Mouse (Mus musculus) MEL (cell line): ENCODE data around the gene Tmcc3. TPM values are rescaled to one million over a fixed set of nuclear protein-coding genes. Genes with fewer than 3 reads are reported as not detected.

ENCODE experiments used
- DNase-seq: peaks from one replicate; pipeline ENCODE4 v3.0.0; 2011; ENCODE audit warnings: low read depth, low spot score
- H3K27ac ChIP-seq: 2 replicates; pipeline ENCODE4 v1.5.1; 2012; ENCODE audit warnings: low read depth, mild to moderate bottlenecking, control low read depth, low read length, moderate library complexity; ENCODE audit not compliant: control insufficient read depth
- H3K27me3 ChIP-seq, 2 experiments: fragments of 150-350 bp in 1 of 2; sonication (generic) in 1 of 2; 2 replicates each; pipeline ENCODE4 v1.6.1; 2012; ENCODE audit warnings: low read length in 2 of 2, mild to moderate bottlenecking in 2 of 2, improper control_type of control experiment in 1 of 2, moderate library complexity in 1 of 2; ENCODE audit not compliant: insufficient read depth in 2 of 2, control insufficient read depth in 1 of 2
- H3K36me3 ChIP-seq, 2 experiments: 2 replicates each; pipeline ENCODE4 v1.6.1; 2012 to 2014; ENCODE audit warnings: low read length in 2 of 2, improper control_type of control experiment in 1 of 2, inconsistent platforms in 1 of 2, mild to moderate bottlenecking in 1 of 2; ENCODE audit not compliant: insufficient read depth in 2 of 2, control insufficient read depth in 1 of 2
- H3K4me1 ChIP-seq, 2 experiments: fragments of 150-350 bp in 1 of 2; sonication (generic) in 1 of 2; 2 replicates each; pipeline ENCODE4 v1.6.1; 2012; ENCODE audit warnings: low read length in 2 of 2, improper control_type of control experiment in 1 of 2, mild to moderate bottlenecking in 1 of 2; ENCODE audit not compliant: insufficient read depth in 2 of 2, control insufficient read depth in 1 of 2
- H3K4me3 ChIP-seq, 2 experiments: fragments of 150-350 bp in 1 of 2; sonication (generic) in 1 of 2; 2 replicates each; pipeline ENCODE4 v1.5.1; 2012; ENCODE audit warnings: low read depth in 2 of 2, low read length in 2 of 2, mild to moderate bottlenecking in 2 of 2, moderate library complexity in 2 of 2, control low read depth in 1 of 2, improper control_type of control experiment in 1 of 2; ENCODE audit not compliant: control insufficient read depth in 1 of 2, insufficient read depth in 1 of 2
- H3K79me2 ChIP-seq: 2 replicates; pipeline ENCODE4 v1.6.1; 2012; ENCODE audit warnings: mild to moderate bottlenecking, low read length, moderate library complexity; ENCODE audit not compliant: control insufficient read depth, poor library complexity, insufficient read depth
- H3K9ac ChIP-seq: 2 replicates; pipeline ENCODE4 v1.6.1; 2012; ENCODE audit warnings: low read depth, mild to moderate bottlenecking, control low read depth, low read length, moderate library complexity; ENCODE audit not compliant: control insufficient read depth, poor library complexity, severe bottlenecking
- H3K9me3 ChIP-seq: fragments of 150-350 bp; sonication (generic); replicated peaks from 2 replicates; pipeline ENCODE4 v1.6.1; 2012; ENCODE audit warnings: mild to moderate bottlenecking, low read length, improper control_type of control experiment, moderate library complexity; ENCODE audit not compliant: insufficient read depth
- BHLHE40 ChIP-seq: IDR thresholded peaks from 2 replicates; pipeline ENCODE4 v1.6.1; 2012; ENCODE audit warnings: low read depth, mild to moderate bottlenecking, inconsistent platforms, low read length, improper control_type of control experiment, borderline replicate concordance
- CHD1 ChIP-seq: IDR thresholded peaks from 2 replicates; pipeline ENCODE4 v1.6.1; 2012; ENCODE audit warnings: low read depth, mild to moderate bottlenecking, inconsistent platforms, low read length, improper control_type of control experiment
- CHD2 ChIP-seq: IDR thresholded peaks from 2 replicates; pipeline ENCODE4 v1.6.1; 2011; ENCODE audit warnings: low read length, improper control_type of control experiment
- CTCF ChIP-seq, 3 experiments: IDR thresholded peaks in 2 of 3; conservative IDR thresholded peaks in 1 of 3; 2 replicates each; pipeline ENCODE4 v1.5.1; 2011 to 2012; ENCODE audit warnings: low read length in 3 of 3, low read depth in 2 of 3, mild to moderate bottlenecking in 2 of 3, improper control_type of control experiment in 1 of 3, inconsistent platforms in 1 of 3, mixed read lengths in 1 of 3, moderate library complexity in 1 of 3; ENCODE audit not compliant: control insufficient read depth in 1 of 3, insufficient read depth in 1 of 3, poor library complexity in 1 of 3, severe bottlenecking in 1 of 3
- E2F4 ChIP-seq: IDR thresholded peaks from 2 replicates; pipeline ENCODE4 v1.6.1; 2011; ENCODE audit warnings: low read depth, low read length, improper control_type of control experiment, borderline replicate concordance
- ELF1 ChIP-seq: IDR thresholded peaks from 2 replicates; pipeline ENCODE4 v1.6.1; 2014; ENCODE audit warnings: low read depth, mild to moderate bottlenecking, inconsistent platforms, low read length, improper control_type of control experiment, moderate library complexity
- EP300 ChIP-seq, 2 experiments: IDR thresholded peaks; 2 replicates each; pipeline ENCODE4 v1.6.1; 2011; ENCODE audit warnings: improper control_type of control experiment in 2 of 2, low read length in 2 of 2, low read depth in 1 of 2, mild to moderate bottlenecking in 1 of 2
- ETS1 ChIP-seq: IDR thresholded peaks from 2 replicates; pipeline ENCODE4 v1.6.1; 2012; ENCODE audit warnings: low read depth, mild to moderate bottlenecking, inconsistent platforms, low read length, improper control_type of control experiment, moderate library complexity
- JUND ChIP-seq: IDR thresholded peaks from 2 replicates; pipeline ENCODE4 v1.6.1; 2011; ENCODE audit warnings: low read depth, mild to moderate bottlenecking, improper control_type of control experiment, low read length
- KAT2A ChIP-seq: conservative IDR thresholded peaks from 2 replicates; pipeline ENCODE4 v1.6.1; 2012; ENCODE audit warnings: low read depth, low read length, improper control_type of control experiment, inconsistent platforms
- MAFK ChIP-seq: IDR thresholded peaks from 2 replicates; pipeline ENCODE4 v1.6.1; 2011; ENCODE audit warnings: low read depth, mild to moderate bottlenecking, low read length, improper control_type of control experiment, borderline replicate concordance
- MAX ChIP-seq: IDR thresholded peaks from 2 replicates; pipeline ENCODE4 v1.6.1; 2011; ENCODE audit warnings: low read length, improper control_type of control experiment
- MEF2A ChIP-seq: IDR thresholded peaks from 2 replicates; pipeline ENCODE4 v1.6.1; 2014; ENCODE audit warnings: low read depth, mild to moderate bottlenecking, inconsistent platforms, low read length, improper control_type of control experiment; ENCODE audit not compliant: poor library complexity, insufficient replicate concordance, severe bottlenecking; ENCODE audit errors: extremely low read depth
- MYB ChIP-seq: IDR thresholded peaks from 2 replicates; pipeline ENCODE4 v1.6.1; 2011; ENCODE audit warnings: mild to moderate bottlenecking, low read depth, low read length, improper control_type of control experiment
- NELFE ChIP-seq: IDR thresholded peaks from 2 replicates; pipeline ENCODE4 v1.6.1; 2011; ENCODE audit warnings: low read depth, low read length, improper control_type of control experiment
- NRF1 ChIP-seq: IDR thresholded peaks from 2 replicates; pipeline ENCODE4 v1.6.1; 2014; ENCODE audit warnings: low read depth, mild to moderate bottlenecking, inconsistent platforms, low read length, improper control_type of control experiment, moderate library complexity; ENCODE audit not compliant: poor library complexity, insufficient read depth, severe bottlenecking
- POLR2A ChIP-seq, 2 experiments: IDR thresholded peaks; 2 replicates each; pipeline ENCODE4 v1.6.1; 2011 to 2012; ENCODE audit warnings: low read length in 2 of 2, mild to moderate bottlenecking in 2 of 2, control low read depth in 1 of 2, improper control_type of control experiment in 1 of 2, low read depth in 1 of 2, moderate library complexity in 1 of 2; ENCODE audit not compliant: control insufficient read depth in 1 of 2, insufficient read depth in 1 of 2, poor library complexity in 1 of 2
- POLR2AphosphoS2 ChIP-seq: IDR thresholded peaks from 2 replicates; pipeline ENCODE4 v1.6.1; 2011; ENCODE audit warnings: low read length, improper control_type of control experiment
- POLR2AphosphoS5 ChIP-seq: IDR thresholded peaks from 2 replicates; pipeline ENCODE4 v1.6.1; 2012; ENCODE audit warnings: low read depth, borderline replicate concordance, mild to moderate bottlenecking, inconsistent platforms, low read length, moderate library complexity, mixed read lengths
- RAD21 ChIP-seq: IDR thresholded peaks from 2 replicates; pipeline ENCODE4 v1.6.1; 2011; ENCODE audit warnings: mild to moderate bottlenecking, low read depth, low read length, improper control_type of control experiment
- SIN3A ChIP-seq: IDR thresholded peaks from 2 replicates; pipeline ENCODE4 v1.6.1; 2012; ENCODE audit warnings: low read length, improper control_type of control experiment, inconsistent platforms
- SMC3 ChIP-seq: IDR thresholded peaks from 2 replicates; pipeline ENCODE4 v1.6.1; 2011; ENCODE audit warnings: low read depth, low read length, improper control_type of control experiment
- TAL1 ChIP-seq: IDR thresholded peaks from 2 replicates; pipeline ENCODE4 v1.6.1; 2012; ENCODE audit warnings: mild to moderate bottlenecking, inconsistent platforms, low read length, moderate library complexity, mixed read lengths
- USF1 ChIP-seq: IDR thresholded peaks from 2 replicates; pipeline ENCODE4 v1.6.1; 2014; ENCODE audit warnings: low read depth, mild to moderate bottlenecking, inconsistent platforms, low read length, improper control_type of control experiment, moderate library complexity
- USF2 ChIP-seq, 2 experiments: IDR thresholded peaks; 2 replicates each; pipeline ENCODE4 v1.6.1; 2011 to 2012; ENCODE audit warnings: improper control_type of control experiment in 2 of 2, low read length in 2 of 2, borderline replicate concordance in 1 of 2, inconsistent platforms in 1 of 2, low read depth in 1 of 2, mild to moderate bottlenecking in 1 of 2; ENCODE audit not compliant: insufficient read depth in 1 of 2
- ZC3H11A ChIP-seq: IDR thresholded peaks from 2 replicates; pipeline ENCODE4 v1.6.1; 2012; ENCODE audit warnings: low read depth, mild to moderate bottlenecking, inconsistent platforms, low read length, improper control_type of control experiment
- polyA plus RNA-seq, 2 experiments: library from polyadenylated mRNA; stranded (reverse) in 1 of 2; unstranded in 1 of 2; fragments of >175 nt in 1 of 2; fragments of >200 nt in 1 of 2; gene quantifications; 2 replicates each; pipeline versions ENCODE4 v1.2.1 to v1.2.4; 2012; ENCODE audit warnings: low replicate concordance in 2 of 2, low read depth in 1 of 2; ENCODE audit not compliant: insufficient read length in 2 of 2, insufficient read depth in 1 of 2, missing spikeins in 1 of 2
- total RNA-seq: library from RNA; depleted of rRNA; stranded (reverse); fragments of 300-350 nt; gene quantifications from 2 replicates; pipeline ENCODE4 v1.2.3, GENCODE M21; 2012

Tmcc3 gene
- total and polyA plus RNA-seq, 3 experiments = 1.3 to 2.6 TPM; not detected in 1

GRCm38 (mm10) chr10:94477366-94478225 is 165.8 kb downstream of the Tmcc3 start:
- H3K4me1 ChIP-seq = 0 out of 4 replicates have a peak, but pooled peaks cover 0 to 2% of the 10 kb centered on the region in 2 experiments
- no peak overlapping the region for H3K4me3 ChIP-seq
- H3K9me3 ChIP-seq = no peaks in the 10 kb centered on the region
- DNase-seq = no peak
- H3K36me3 ChIP-seq = no peaks in the 10 kb centered on the region
- peaks cover 0 to 4% of the 10 kb centered on the region in 2 experiments; a peak in 2 of 4 replicates for H3K27me3 ChIP-seq
- TF ChIP-seq POLR2AphosphoS5 (no peak), POLR2A (IDR thresholded peaks at IDR 0.05; ENCODE audit: control insufficient read depth in 1 of 2, insufficient read depth in 1 of 2, low read depth in 1 of 2, low read length in 2 of 2, poor library complexity in 1 of 2) (no peak), BHLHE40 (no peak), ZC3H11A (no peak), JUND (no peak), CHD1 (no peak), RAD21 (no peak), ELF1 (no peak), E2F4 (no peak), TAL1 (no peak), MEF2A (no peak), MAX (no peak), KAT2A (no peak), ETS1 (no peak), SIN3A (no peak)
- H3K79me2 ChIP-seq = no peaks in the 10 kb centered on the region
- H3K9ac ChIP-seq = no peak overlapping the region
- no peak overlapping the region for H3K27ac ChIP-seq

GRCm38 (mm10) chr10:94479646-94480045 is 167.9 kb downstream of the Tmcc3 start:
- no peak for DNase-seq
- Histone ChIP-seq H3K36me3 (no peaks in the 10 kb centered on the region), H3K4me3 (no peak overlapping the region), H3K9ac (no peak overlapping the region), H3K9me3 (no peaks in the 10 kb centered on the region), H3K27ac (no peak overlapping the region), H3K79me2 (no peaks in the 10 kb centered on the region), H3K4me1 (0 out of 4 replicates have a peak, but pooled peaks cover 0 to 2% of the 10 kb centered on the region in 2 experiments), H3K27me3 (peaks cover 0 to 4% of the 10 kb centered on the region in 2 experiments; a peak in 3 of 4 replicates)
- no peak for TF ChIP-seq MAFK
- no peak for TF ChIP-seq USF1
- no peak for TF ChIP-seq MYB
- no peak for TF ChIP-seq EP300 (IDR thresholded peaks at IDR 0.05; ENCODE audit: low read depth in 1 of 2, low read length in 2 of 2)
- no peak for TF ChIP-seq TAL1
- TF ChIP-seq NRF1 = no peak
- no peak for TF ChIP-seq SMC3
- TF ChIP-seq MAX = no peak
- TF ChIP-seq ZC3H11A = no peak
- TF ChIP-seq CTCF (IDR thresholded peaks at IDR 0.05 in 2 of 3, conservative IDR thresholded peaks at IDR 0.05 in 1 of 3; ENCODE audit: control insufficient read depth in 1 of 3, insufficient read depth in 1 of 3, low read depth in 2 of 3, low read length in 3 of 3, poor library complexity in 1 of 3, severe bottlenecking in 1 of 3) = no peak
- no peak for TF ChIP-seq RAD21
- no peak for TF ChIP-seq POLR2A (IDR thresholded peaks at IDR 0.05; ENCODE audit: control insufficient read depth in 1 of 2, insufficient read depth in 1 of 2, low read depth in 1 of 2, low read length in 2 of 2, poor library complexity in 1 of 2)
- no peak for TF ChIP-seq POLR2AphosphoS2
- TF ChIP-seq NELFE = no peak
- no peak for TF ChIP-seq CHD2
- TF ChIP-seq USF2 (IDR thresholded peaks at IDR 0.05; ENCODE audit: borderline replicate concordance in 1 of 2, insufficient read depth in 1 of 2, low read depth in 1 of 2, low read length in 2 of 2) = no peak
